Mouse (Mus musculus) megakaryocyte, adult 5-6 weeks (primary cell): ENCODE data around the gene Rnf115. TPM values are rescaled to one million over a fixed set of nuclear protein-coding genes. Genes with fewer than 3 reads are reported as not detected.

Experiments used
- ATAC-seq: 2 replicates; pipeline ENCODE4 v1.8.0; 2016; ENCODE audit warnings: mild to moderate bottlenecking, inconsistent platforms; ENCODE audit not compliant: poor library complexity, severe bottlenecking
- total RNA-seq, 2 experiments: library from RNA; stranded (forward) in 1 of 2; stranded (reverse) in 1 of 2; fragments of 153-499, 151-499 nt in 1 of 2; fragments of 221-1000, 200-1000 nt in 1 of 2; gene quantifications; 2 replicates each; pipeline versions ENCODE4 v1.2.3 to v1.2.4; 2015 to 2017

The Rnf115 gene
- total RNA-seq, 2 experiments from 2014 or later = 137 to 150 TPM

DNA sequence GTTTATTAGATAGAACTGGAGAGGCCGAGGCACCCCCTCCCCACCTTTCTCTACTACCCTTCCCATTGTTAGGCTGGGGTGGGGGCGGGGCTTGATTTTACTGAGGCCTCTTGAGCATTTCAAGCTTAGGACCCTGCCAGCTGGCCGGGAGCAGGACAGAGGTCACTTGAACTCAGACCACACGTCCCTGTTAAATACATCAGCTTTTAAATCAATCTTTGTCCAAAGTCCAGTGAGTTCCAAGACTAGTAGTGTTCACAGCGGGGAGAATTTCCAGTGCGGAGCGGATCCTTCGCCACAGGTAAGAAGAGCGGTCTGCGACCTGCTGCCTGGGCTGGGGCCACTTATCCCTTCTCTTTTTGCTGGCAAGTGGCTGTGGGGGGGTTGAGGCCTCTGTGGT is 102.4 kb downstream of the Rnf115 start:
- no peak for ATAC-seq

- ATAC-seq = no peak
Measured at GRCm38 (mm10) chr3:96832930-96833329, 105.5 kb downstream of the Rnf115 start.

DNA sequence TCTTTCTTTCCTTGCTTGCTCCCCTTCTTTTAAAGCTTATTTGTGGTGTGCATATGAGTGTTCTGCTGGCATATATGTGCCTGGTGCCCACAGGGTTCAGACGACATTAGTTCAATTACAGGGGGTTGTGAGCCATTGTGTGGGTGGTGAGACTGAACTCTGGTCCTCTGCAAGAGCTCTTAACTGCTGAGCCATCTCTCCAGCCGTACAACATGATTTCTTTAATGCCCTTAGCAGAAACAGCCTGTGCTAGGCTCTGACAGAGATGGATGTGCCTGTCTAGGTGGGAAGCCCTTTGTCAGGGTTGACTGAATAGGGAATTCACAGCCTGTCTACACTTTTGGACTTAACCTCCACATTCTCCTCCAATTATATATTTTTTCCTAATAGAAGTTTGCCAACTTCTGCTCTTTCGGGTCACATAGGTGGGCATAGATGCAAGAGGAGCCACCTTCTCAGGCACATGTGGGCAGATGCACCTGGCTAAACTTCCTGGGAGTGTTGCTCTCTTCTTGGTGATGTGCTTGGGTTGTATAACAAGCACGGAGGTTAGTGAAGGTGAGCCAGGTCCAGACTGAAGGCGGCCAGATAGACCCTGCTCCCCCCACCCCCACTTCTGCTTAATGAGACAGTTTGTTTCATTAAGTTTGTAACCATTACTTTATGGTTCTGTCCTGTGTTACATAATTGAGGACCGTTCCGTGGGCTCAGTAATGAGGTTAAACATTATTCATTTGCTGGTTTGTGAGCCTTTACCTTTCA is 107.3 kb downstream of the Rnf115 start:
- ATAC-seq = no peak

GRCm38 (mm10) chr3:96836414-96836813 is 109.0 kb downstream of the Rnf115 start:
- ATAC-seq = no peak

DNA sequence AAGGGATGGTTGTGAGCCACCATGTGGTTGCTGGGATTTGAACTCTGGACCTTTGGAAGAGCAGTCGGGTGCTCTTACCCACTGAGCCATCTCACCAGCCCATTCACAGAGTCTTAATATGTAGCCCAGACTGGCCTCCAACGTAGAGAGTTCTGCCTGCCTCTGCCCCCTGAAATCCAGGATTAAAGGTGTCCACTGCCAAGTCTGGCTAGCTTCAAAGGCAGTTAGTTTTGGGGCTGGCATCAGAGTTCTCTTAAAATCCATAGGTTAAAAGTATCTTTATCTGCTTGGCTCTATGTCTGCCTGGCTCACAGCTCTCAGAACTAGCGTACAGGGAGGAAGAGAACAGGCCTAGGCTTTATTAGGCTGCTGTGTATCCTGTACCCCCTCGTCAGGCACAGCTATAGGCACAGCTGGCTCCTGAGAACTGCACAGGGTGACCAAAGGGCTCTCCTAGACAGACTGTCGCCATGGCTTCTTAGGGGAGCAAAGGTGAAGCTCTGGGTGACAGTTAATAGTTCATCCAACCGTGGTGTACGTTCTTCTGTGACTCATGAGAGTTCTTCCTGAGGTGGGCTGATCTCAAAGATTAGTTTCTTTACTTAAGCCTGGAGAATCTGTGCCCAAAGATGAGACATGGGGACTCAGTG is 111.7 kb downstream of the Rnf115 start:
- ATAC-seq = no peak

Other genes with a start within 250 kb of the Rnf115 start
- not detected in 2 replicates for gene Hfe2, start 202.5 kb upstream of the Rnf115 start, total RNA-seq (2015)
- gene Hfe2, start 202.5 kb upstream of the Rnf115 start, total RNA-seq (2017) = not detected in 2 replicates
- 411 and 437 TPM in 2 replicates for gene Txnip, start 169.7 kb upstream of the Rnf115 start, total RNA-seq (2015)
- 356 and 357 TPM in 2 replicates for gene Txnip, start 169.7 kb upstream of the Rnf115 start, total RNA-seq (2017)
- not detected in 2 replicates for gene Gm16253, start 150.7 kb upstream of the Rnf115 start, total RNA-seq (2015)
- gene Gm16253, start 150.7 kb upstream of the Rnf115 start, total RNA-seq (2017) = 0.40 TPM in 1 of 2 replicates, not detected in the other
- 22.8 and 26.3 TPM in 2 replicates for gene Polr3gl, start 133.5 kb upstream of the Rnf115 start, total RNA-seq (2015)
- gene Polr3gl, start 133.5 kb upstream of the Rnf115 start, total RNA-seq (2017) = 45.6 and 46.4 TPM in 2 replicates
- not detected in 2 replicates for gene Ankrd34a, start 131.0 kb upstream of the Rnf115 start, total RNA-seq (2015)
- not detected in 2 replicates for gene Ankrd34a, start 131.0 kb upstream of the Rnf115 start, total RNA-seq (2017)
- 0.59 and 1.7 TPM in 2 replicates for gene Lix1l, start 126.5 kb upstream of the Rnf115 start, total RNA-seq (2015)
- gene Lix1l, start 126.5 kb upstream of the Rnf115 start, total RNA-seq (2017) = 1.7 TPM in 2 replicates
- 89.0 and 99.4 TPM in 2 replicates for gene Rbm8a, start 97.7 kb upstream of the Rnf115 start, total RNA-seq (2015)
- 42.3 and 43.4 TPM in 2 replicates for gene Rbm8a, start 97.7 kb upstream of the Rnf115 start, total RNA-seq (2017)
- gene Pex11b, start 92.3 kb upstream of the Rnf115 start, total RNA-seq (2015) = 18.3 and 30.9 TPM in 2 replicates
- 12.3 and 14.9 TPM in 2 replicates for gene Pex11b, start 92.3 kb upstream of the Rnf115 start, total RNA-seq (2017)
- gene Gm42957, start 92.2 kb upstream of the Rnf115 start, total RNA-seq (2015) = 0.04 TPM in 1 of 2 replicates, not detected in the other
- gene Gm42957, start 92.2 kb upstream of the Rnf115 start, total RNA-seq (2017) = 0.04 and 0.53 TPM in 2 replicates
- 0.02 and 0.29 TPM in 2 replicates for gene Itga10, start 82.1 kb upstream of the Rnf115 start, total RNA-seq (2015)
- gene Itga10, start 82.1 kb upstream of the Rnf115 start, total RNA-seq (2017) = 0.15 TPM in 1 of 2 replicates, not detected in the other
- gene Ankrd35, start 57.5 kb upstream of the Rnf115 start, total RNA-seq (2015) = not detected in 2 replicates
- not detected in 2 replicates for gene Ankrd35, start 57.5 kb upstream of the Rnf115 start, total RNA-seq (2017)
- gene Pias3, start 31.3 kb upstream of the Rnf115 start, total RNA-seq (2015) = 18.6 and 26.6 TPM in 2 replicates
- 10.3 and 13.4 TPM in 2 replicates for gene Pias3, start 31.3 kb upstream of the Rnf115 start, total RNA-seq (2017)
- 1.7 and 1.9 TPM in 2 replicates for gene Nudt17, start 19.1 kb upstream of the Rnf115 start, total RNA-seq (2015)
- gene Nudt17, start 19.1 kb upstream of the Rnf115 start, total RNA-seq (2017) = 0.73 TPM in 1 of 2 replicates, not detected in the other
- gene Polr3c, start within 50 bp of the Rnf115 start, total RNA-seq (2015) = 39.3 and 44.2 TPM in 2 replicates
- gene Polr3c, start within 50 bp of the Rnf115 start, total RNA-seq (2017) = 18.7 and 28.7 TPM in 2 replicates
- 0.07 and 0.25 TPM in 2 replicates for gene Pdzk1, start 101.6 kb downstream of the Rnf115 start, total RNA-seq (2015)
- gene Pdzk1, start 101.6 kb downstream of the Rnf115 start, total RNA-seq (2017) = not detected in 2 replicates
- 1.5 and 4.2 TPM in 2 replicates for gene Cd160, start 101.7 kb downstream of the Rnf115 start, total RNA-seq (2015)
- 0.57 and 2.6 TPM in 2 replicates for gene Cd160, start 101.7 kb downstream of the Rnf115 start, total RNA-seq (2017)
- not detected in 2 replicates for gene Gja5, start 177.0 kb downstream of the Rnf115 start, total RNA-seq (2015)
- gene Gja5, start 177.0 kb downstream of the Rnf115 start, total RNA-seq (2017) = 0.08 TPM in 1 of 2 replicates, not detected in the other
- gene Gpr89, start 177.7 kb downstream of the Rnf115 start, total RNA-seq (2015) = 6.8 and 8.3 TPM in 2 replicates
- 8.4 and 21.0 TPM in 2 replicates for gene Gpr89, start 177.7 kb downstream of the Rnf115 start, total RNA-seq (2017)
- gene Gja8, start 198.4 kb downstream of the Rnf115 start, total RNA-seq (2015) = not detected in 2 replicates
- not detected in 2 replicates for gene Gja8, start 198.4 kb downstream of the Rnf115 start, total RNA-seq (2017)